Mouse (Mus musculus) mouse embryonic stem cell (cell line): ENCODE results near the gene Gm28230.

Experiments
- in situ Hi-C, 2 experiments: fragments of 300-500 bp; cut with MboI; formaldehyde crosslinking; loops; 1 replicate in 1 of 2; 3 replicates in 1 of 2; pipeline ENCODE4 v1.14.3; 2019 to 2020; ENCODE audit warnings: low sequenced_read_pairs in 2 of 2, low pct_unique_long_range_greater_than_20kb in 1 of 2, mixed read lengths in 1 of 2; ENCODE audit not compliant: unreplicated experiment in 1 of 2

Gene Gm28230

DNA sequence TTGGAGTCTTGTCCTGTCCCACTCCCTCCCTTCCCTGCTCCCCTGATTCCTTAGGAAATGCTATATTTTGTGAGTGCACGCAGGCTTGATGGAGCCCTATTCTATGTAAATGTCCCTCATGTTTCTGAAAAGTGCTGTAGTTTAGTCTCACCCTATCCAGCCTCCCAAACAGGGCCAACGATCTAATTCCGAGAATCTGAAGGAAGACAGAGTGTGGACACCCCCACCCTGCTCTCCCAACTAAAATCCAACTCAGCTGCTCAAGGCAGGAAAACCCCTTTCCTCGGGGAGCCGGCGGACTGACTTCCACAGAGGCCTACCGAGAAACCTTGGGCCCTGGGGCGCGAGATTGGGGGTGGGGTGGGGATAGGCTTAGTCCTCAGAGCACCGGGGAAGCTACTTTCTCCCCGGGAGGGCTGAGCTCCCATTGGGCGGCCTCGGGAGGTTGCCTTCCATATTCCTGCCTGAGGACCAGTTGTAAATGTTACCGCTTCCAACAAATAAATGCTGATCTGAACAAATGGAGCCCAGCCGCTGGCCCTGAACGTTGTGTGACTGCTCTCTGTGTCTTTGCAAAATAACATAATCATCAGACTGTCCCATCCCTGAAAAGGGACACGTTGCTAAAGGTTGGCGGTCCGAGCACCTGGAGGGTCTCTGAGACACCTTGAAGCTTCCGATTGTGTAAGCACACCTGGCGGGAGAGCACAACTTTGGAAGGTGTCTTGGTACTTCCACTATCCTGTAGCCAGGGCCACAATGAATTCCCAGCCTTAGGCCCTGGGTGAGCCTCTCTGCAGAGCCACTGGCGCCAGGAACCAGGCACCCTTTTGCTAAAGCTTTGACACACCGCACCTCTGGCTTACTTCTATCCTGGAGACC is 26.6 kb upstream of the Gm28230 start:
- in situ Hi-C loops = loop anchor here (5.0 to 25.0 kb wide), 4 partner anchors 37 to 887 kb away; no protein-coding TSS in a partner anchor

DNA sequence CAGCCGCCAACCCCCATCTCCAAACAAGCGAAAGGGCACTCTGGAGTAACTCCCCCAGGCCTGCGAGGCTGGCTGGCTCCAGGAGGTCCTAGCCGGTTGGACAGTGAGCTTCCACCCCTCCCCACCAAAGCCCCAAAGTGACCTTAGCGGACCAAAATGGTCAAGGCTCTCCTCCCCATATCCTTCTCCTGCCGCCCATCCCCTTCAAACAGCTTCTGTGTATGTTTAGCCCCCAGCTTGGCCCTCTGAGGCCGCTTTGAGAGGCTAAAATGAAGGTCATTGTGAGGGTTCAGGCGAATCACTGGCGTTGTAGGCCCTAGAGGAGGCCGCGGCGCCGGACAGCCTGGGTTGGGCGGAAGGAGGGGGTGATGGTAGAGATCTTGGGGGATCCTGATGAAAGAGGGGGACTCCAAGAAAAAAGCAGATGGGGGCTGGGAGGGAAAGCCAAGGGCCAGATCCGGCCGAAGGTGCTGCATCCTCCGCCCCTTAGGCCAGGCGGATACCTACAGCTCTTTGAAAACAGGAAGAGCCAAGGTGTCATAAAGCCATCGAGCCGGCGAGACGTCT is 25.9 kb upstream of the Gm28230 start:
- in situ Hi-C loops = loop anchor here in 1 of 2 experiments (5.0 kb wide), 1 partner anchor 37 kb away; no protein-coding TSS in a partner anchor

DNA sequence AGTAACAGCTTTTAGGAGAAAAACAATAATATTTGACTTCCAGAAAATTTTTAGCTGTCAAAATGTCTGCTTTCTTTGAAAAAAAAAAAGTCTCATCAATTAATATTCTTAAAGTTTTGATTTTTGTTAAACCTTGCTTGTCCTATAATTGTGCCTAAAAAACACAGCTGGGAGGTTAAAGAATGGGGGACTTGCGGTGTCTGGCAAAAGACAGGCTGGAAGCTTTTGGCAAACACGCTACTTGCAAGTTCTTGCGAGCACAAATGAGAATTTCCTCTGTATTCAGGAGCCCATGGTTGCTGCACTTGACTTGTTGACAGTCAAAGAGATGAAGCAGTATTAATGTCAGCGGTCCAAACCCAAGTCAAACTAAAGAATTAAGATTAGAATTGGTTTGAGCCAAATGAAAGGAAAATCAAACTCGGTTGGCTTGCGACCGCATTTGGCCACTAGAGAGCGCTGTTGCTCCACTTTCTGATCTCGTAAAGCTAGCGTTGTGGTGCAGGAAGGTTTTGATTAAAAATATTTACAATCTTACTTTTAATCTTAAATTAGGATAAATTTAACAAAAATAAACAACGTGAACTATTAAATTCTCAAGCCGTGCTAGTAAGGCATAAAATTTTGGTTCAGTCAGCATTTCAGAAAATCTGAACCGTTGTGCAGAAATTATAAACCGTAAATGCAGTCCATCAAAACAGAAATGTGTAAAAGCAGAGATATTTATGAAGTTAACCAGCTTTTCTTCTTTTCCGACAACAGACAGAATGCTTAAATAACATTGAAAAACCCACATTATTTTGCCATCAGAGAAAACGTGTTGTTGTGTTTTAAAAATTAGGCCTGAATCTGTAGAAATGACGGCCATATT is 24.3 kb upstream of the Gm28230 start:
- in situ Hi-C loops = loop anchor here in 1 of 2 experiments (5.0 kb wide), 1 partner anchor 35 kb away; no protein-coding TSS in a partner anchor

DNA sequence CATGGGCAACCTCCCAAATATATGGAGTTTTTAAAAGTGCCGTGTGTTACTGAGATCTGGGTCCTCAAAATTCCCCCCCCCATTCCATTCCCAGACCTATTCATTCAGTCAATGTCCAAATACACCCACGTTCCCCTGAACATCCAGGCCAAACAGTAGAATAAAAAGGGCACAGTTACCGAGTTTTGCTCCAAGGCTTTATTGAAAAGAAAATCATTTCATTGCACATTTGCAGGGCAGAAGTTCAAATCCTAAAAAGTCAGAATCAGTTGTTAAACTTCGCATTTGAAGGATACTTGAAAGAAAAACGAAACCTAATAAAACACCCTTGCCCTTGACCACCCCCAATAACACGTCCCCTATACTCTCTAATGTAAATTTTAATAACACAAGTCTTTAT is 23.7 kb upstream of the Gm28230 start:
- in situ Hi-C loops = loop anchor here in 1 of 2 experiments (5.0 kb wide), 1 partner anchor 34 kb away; no protein-coding TSS in a partner anchor

DNA sequence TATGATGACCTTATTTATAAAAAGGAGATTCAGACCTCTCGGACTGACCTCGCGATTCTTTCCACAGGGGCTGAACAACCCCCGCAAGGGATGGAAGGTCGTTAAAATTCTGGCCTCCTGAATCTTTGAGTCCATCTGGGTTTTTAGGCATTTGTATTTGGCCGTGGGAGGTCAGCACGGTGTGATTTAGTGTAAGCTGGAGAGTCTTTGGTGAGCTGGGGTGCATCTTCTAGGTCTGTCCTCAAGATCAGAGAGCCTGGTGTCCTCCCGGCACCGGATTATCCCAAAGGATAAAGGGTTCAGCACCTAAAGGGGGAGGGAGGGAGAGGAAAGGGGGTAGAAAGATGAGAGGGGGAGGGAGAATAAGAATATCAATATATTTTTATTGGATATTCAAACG is 23.2 kb upstream of the Gm28230 start:
- in situ Hi-C loops = loop anchor here in 1 of 2 experiments (5.0 kb wide), 1 partner anchor 34 kb away; no protein-coding TSS in a partner anchor

DNA sequence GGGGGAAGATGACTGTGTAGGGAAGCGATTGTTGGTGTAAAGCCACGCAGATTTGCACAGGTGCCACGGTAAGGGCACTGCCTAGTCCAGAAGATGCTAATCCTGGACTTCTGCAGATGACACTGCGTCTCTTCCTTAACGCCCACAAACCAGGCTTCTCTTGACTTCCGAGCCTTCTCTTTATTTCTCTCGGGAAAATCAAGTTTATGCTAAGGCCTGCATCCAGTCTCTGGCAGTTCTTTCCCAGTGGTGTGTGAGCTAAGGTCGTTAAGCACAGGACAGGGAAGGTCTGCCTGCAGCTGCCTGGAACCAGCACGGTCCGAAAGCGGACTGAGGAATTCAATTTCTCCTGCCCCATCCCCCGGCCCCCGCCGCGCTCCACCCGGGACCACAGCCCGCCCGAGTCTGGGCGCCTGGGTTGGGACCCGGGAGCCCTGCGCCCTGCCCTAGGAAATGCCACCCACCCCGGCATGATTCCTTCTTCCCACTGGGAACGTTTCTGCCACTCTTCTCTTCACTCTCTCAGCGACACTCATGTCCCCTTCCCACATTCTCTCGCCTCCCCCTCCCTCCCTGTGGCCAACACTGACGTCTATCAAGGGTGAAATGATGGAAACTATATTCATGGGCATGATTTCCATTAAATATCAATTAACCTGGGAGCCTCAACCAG is 22.7 kb upstream of the Gm28230 start:
- in situ Hi-C loops = loop anchor here in 1 of 2 experiments (5.0 kb wide), 1 partner anchor 33 kb away; no protein-coding TSS in a partner anchor

DNA sequence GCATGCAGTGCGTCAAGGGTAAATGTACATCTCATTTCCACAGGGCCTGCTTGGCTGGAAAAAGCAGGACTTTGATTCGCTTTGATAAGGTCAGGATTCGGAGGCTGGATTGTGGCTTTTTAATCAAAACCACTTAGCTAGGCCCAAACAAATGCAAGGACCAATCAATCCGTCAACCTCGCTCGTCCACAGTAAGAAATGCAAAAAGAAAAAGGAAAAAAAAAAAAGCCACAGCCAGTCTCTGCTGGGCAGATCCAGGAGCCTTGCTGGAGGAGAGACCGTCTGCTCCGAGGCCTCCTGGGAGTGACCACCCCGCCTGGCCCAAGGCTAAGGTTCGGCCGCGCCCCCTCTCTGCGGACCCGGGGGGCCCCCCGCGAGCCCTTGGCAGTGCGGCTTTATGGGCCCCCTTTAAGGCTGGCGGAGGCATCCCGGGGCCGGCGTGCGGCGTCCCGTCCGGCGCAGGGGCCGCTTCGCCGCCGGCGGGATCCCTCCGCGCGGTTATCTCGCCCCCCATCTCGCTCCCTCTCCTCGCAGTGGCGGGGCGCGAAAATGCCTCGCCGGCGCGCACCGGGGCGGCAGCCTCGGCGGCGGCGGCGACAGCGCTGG is 22.0 kb upstream of the Gm28230 start, which contains the start of gene Hoxd8:
TSS of gene Hoxd8 (plus strand) at position 223 of the 606 bp plus-strand sequence.
- in situ Hi-C loops = loop anchor here in 1 of 2 experiments (5.0 kb wide), 1 partner anchor 33 kb away; no protein-coding TSS in a partner anchor

DNA sequence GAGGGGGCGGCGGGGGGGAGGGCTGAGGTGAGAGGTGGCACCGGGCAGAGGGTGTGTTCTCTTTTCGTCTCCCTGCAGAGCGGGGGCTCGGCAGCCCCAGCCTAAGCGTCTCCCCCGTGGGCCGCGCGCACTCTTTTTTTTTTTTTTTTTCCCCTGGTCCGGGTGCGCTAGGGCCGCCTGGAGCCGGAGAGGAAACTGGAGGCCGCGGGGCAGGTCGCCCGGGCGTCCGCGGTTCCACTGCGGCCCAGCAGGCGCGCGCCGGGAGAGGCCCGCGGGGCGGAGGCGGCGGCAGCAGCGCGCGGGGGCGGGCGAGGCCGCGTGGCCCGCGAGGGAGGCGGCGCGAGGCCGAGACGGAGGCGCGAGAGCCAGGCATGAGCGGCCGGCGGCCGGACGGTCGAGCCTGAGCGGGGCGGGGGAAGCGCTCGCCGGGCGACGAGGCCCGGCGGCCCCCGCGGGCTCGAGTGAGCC is 21.5 kb upstream of the Gm28230 start:
- in situ Hi-C loops = loop anchor here in 1 of 2 experiments (5.0 kb wide), 1 partner anchor 32 kb away; no protein-coding TSS in a partner anchor

DNA sequence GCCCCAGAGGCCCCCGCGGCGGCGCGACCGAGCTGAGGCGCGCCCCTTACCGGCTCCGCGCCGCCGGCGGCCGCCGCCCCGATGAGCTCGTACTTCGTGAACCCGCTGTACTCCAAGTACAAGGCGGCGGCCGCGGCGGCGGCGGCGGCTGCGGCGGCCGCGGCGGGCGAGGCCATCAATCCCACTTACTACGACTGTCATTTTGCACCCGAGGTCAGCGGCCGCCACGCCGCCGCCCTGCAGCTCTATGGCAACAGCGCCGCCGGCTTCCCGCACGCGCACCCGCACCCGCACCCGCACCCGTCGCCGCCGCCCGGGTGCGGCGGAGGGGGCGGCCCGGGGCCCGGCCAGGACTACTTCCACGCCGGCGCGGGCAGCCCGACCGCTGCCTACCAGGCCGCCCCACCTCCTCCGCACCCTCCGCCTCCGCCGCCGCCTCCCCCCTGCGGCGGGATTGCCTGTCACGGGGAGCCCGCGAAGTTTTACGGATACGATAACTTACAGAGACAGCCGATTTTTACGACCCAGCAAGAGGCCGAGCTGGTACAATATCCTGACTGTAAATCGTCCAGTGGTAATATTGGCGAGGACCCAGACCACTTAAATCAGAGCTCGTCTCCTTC is 20.9 kb upstream of the Gm28230 start:
- in situ Hi-C loops = no loop called here

DNA sequence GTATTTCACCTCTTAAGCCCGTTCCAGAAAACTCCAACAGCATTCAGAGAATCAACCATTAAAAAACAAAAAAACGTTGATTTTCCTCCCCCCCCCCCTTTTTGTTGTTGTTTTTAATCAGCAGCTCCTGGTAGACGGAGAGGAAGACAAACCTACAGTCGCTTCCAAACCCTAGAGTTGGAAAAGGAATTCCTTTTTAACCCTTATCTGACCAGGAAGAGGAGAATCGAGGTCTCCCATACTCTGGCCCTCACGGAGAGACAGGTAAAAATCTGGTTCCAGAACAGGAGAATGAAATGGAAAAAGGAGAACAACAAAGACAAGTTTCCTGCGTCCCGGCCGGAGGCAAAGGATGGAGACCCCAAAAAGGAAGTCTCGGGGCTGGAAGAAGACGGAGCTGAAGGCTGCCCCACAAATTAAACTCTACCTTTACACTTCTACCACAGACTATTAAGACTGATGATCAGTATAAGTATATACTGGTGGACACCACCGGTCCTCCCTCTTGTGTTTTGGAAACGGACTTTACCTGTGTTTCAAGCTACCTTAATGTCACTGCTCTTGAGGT is 20.1 kb upstream of the Gm28230 start:
- in situ Hi-C loops = no loop called here

DNA sequence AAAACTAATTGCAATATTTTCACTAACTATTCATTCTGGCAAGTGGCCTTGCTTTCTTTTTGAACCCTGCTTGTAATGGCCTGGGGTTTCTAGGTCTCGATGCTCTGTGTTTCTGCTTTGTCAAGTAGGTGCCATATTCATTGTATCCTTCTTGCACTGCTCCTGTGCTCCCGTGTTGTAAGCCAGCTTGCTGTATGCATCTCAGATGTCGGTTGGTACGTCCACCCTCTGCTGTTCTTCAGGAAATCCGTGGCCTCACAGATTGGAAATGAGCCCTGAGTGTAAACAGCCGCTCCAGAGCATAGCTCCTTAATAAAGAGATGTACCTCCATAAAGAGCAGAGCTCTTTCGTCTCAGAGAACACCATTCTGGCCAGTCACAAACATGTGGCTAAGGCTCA is 18.9 kb upstream of the Gm28230 start:
- in situ Hi-C loops = no loop called here

DNA sequence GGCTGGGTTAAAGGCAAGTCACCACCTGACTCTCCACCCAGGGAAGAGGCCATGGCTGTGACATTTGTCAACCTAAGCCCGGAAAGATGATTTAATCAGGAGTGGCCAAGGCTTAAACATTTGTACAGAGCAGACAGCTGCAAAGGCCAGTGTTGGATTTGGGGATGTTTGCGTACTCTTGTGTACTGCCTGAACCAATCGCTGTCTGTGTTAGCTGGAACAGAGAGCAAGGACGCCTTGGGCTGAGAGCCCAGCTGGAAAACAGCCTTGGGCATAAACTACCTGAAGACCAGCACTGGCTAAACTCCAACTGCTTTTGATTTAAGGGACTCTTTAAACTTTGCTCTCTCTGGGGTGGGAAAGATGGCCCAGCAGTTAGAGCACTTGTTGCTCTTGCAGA is 17.9 kb upstream of the Gm28230 start:
- in situ Hi-C loops = no loop called here

DNA sequence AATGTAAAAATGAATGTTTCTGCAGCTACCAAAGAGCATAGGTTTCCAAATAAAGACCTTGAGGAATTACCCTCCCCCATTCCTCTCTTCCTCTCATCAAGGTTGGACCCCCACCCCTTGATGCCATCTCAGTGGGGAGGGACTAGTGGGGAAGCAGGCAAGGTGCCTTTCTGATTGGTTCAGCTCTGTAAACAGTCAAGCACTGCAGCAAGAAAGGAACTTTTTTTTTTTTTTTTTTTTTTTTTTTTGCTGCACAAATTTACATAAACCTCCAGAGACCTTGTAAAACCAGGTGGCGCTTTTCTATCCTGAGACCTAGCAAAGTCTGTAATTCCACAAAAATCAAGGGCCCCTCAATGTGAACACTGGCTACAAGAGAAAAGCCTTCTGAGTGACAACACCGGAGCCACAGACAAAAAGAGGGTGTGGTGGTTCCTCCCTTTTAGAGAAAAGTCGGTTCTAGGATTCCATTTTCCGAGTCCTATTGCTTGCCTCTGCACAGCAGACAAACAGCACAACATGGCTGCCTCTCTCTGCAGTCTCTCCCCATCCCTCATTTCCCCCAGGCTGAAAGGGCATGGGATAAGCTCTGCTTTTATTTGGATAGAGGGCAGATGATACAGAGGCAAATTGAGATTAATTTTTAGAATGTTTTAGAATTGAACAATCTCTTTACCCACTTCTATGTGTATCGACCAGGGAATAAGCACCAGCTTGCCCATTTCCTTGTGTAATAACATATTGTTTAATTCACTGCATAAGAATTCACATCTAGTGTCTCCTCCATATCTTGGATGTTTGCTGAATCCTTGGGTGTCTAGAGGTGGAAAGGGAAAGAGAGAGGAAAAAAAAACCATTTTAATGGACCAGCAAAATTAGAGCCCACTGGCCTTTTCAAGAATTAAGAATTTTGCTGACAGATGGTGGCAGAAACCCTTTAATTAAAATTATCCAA is 16.8 kb upstream of the Gm28230 start:
- in situ Hi-C loops = no loop called here

DNA sequence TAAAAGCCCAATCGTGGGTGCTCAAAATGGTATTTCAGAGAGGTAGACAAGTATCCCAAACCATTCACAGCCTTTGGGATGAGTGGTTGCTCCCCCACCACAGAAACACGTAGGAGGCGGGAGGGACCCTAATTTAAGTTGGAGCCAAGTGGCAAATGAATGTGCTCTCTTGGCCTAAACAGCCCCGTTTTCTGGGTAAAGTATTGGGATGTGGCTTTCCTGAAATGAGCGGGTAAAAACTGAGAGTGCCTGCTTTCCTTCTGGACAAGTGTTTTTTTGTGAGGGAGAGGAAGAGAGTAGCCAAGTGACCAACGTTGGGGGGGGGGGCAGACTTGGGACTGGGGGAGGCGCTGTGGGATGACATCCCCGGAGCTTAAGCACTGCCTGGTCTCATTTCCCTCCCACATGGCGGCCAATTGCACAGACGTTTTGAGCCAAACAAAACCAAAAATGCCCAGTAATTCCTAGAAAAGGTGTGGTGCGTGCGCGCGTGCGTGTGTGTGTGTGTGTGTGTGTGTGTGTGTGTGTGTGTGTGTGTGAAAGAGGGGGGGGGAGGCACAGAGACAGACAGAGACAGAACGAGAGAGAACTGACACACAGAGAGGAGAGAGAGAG is 15.5 kb upstream of the Gm28230 start:
- in situ Hi-C loops = no loop called here
